Mouse (Mus musculus) lung, postnatal 36 days (tissue): Measurements from ENCODE around the gene Gphb5.

ENCODE experiments used
- DNase-seq: peaks from one replicate; pipeline ENCODE4 v3.0.0; 2022; ENCODE audit warnings: mixed read lengths

Gene Gphb5

DNA sequence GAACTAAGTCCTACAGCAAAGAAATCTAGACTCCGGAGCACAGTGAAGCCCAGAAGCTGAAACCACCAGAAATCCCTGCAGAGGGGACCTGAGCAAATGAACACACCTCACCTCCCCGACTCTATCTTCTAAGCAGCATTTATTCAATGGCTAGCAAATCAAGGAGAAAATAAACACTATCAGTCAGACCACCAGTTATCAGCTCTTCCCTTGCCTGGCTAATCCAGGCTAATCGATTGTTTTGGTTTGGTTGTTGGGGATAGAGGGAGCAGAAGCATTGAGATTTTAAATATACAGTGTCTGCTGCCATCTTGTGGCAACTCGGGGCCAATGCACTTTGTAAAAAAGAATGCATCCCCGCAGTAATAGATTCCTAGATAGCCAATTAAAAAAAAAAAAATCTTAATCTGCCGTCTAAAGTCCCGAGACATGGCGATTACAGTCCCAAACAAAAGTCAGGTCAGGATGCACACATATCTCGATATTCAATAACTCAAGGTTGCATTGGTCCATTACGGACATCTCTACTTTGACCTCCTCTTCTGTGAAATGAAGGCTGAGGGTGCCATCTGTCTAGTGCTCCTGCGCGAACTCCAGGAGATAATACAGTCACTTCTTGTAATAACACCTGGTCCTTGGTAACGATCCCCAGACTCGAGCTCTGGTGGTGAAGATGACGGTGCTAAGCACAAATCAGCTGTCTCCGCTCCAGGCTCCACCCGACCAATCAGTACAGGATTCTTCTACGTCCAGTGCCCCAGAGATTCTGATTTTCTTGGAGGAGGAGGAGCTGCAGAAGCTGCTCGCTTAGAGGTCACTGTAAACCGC, 27.1 kb downstream of the Gphb5 start:
- DNase-seq: peak; percentile 51

DNA sequence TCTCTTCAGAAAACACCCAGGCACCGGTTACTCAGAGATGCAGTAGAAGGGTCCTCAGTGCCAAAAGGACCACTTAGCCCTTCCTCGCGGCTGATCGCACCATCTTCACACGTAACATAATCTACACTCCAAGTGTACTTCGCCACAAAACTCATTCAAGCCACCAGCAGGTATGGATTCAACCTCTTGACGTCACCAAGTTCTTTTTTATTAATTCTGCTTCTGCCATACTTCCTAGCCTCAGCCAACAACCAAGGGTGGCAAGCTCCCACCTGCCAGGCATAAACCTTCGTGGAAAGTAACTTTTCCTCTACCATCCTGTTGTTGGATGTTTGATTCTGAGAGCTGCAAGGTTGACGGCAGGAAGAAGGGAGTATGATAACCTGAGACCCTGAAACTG, 28.1 kb downstream of the Gphb5 start:
- no peak for DNase-seq

GRCm38 (mm10) chr12:75387846-75388245, 28.7 kb downstream of the Gphb5 start:
- DNase-seq: no peak

DNA sequence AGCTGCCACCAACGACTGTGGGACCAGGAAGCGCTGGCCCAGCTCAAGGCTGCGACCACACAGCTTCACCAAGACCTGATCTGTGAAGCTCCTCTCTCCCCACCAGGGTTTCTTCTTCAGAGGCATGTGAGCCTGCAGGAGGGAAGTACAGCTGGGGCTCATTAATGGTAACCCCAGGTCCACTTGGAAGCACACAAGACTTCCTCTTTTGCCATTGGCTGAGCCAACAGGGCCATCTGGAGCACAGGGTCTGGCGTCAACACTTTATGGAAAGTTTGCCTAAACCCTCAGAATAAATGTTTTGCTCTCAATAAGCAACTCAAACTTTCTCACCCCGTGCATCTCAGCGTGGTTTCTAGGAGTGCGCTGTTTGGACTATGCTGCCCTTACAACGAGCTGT, 29.4 kb downstream of the Gphb5 start:
- DNase-seq: no peak

GRCm38 (mm10) chr12:75386731-75387130, 29.9 kb downstream of the Gphb5 start:
- DNase-seq: no peak

- no peak for DNase-seq
Measured at GRCm38 (mm10) chr12:75376126-75376525, 40.5 kb downstream of the Gphb5 start.

- no peak for DNase-seq
Measured at GRCm38 (mm10) chr12:75375060-75375459, 41.5 kb downstream of the Gphb5 start.

DNA sequence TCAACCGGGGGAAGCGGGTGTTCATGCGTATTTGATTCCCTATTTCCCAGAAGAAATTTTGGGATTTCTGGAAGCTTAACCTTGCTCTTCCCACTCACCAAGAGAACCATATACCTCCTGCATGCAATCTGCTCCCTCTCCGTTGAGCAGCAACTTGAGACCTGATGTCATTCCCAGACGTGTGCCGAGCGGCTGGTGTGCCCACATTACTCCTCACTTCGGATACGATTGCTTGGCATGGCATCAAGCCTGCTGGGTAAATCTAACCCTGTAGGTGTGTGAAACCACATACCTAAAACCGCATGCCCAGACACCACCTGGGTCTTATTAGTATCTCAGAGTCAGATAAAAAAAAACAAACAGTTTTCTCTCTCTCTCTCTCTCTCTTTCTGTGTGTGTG, 42.1 kb downstream of the Gphb5 start:
- no peak for DNase-seq

- DNase-seq: peak; percentile 71
Measured at GRCm38 (mm10) chr12:75369418-75369851, 47.1 kb downstream of the Gphb5 start.

DNA sequence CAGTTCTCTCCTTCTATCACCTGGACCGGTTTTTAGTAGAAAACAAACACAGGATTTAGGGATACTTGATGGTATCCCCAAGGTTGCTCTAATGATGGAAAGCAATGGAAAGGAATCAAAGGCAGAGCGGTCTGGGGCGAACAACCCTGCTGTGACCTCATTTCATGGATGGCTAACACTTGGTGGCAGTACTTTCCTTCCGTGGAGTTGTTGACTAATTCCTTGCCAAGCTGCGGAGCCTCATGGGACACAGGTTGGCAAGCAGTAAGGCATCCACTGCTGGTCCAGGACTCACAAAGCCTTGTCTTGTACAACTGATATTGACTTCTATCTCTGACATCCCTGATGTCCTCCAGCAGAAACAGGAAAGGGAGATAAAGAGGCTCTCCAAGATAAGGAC, 48.1 kb downstream of the Gphb5 start:
- no peak for DNase-seq

GRCm38 (mm10) chr12:75367371-75367770, 49.2 kb downstream of the Gphb5 start:
- DNase-seq: no peak

- no peak for DNase-seq
Measured at GRCm38 (mm10) chr12:75365621-75366124, 50.9 kb downstream of the Gphb5 start.

- DNase-seq: no peak
Measured at GRCm38 (mm10) chr12:75364416-75364815, 52.2 kb downstream of the Gphb5 start.

DNA sequence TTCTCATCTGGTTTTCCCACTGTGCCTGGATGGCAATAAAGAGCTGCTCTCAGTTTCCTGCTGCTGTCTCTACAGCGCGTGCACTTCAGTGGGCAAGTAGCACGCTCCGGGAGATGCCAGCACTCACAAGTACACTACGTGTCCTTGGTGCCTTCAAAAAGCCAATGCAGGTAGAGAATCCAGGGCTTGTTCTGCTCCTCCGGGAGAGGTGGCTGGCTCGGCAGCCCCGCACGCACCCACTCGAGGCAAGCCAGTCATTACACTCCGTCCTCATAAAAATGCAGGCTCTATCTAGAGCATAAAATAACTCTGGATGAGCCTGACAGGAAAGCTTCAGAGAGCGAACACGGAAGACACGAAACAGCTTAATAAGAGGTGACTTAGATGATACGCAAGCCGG, 54.1 kb downstream of the Gphb5 start:
- no peak for DNase-seq
